Mouse (Mus musculus) lung, adult 2 months (tissue): Measurements from ENCODE around the gene Cfap299.

ENCODE experiments used
- CTCF ChIP-seq: fragments of 200-500 bp; IDR thresholded peaks from 2 replicates; pipeline ENCODE4 v1.5.1; 2011; ENCODE audit warnings: mild to moderate bottlenecking, low read length, control low read depth; ENCODE audit not compliant: insufficient read depth
- POLR2A ChIP-seq: fragments of 200-500 bp; IDR thresholded peaks from 2 replicates; pipeline ENCODE4 v1.6.1; 2011; ENCODE audit warnings: low read depth, mild to moderate bottlenecking, control low read depth, low read length, borderline replicate concordance; ENCODE audit errors: extremely low read depth

GRCm38 (mm10) chr5:98520118-98520517, 191.0 kb downstream of the Cfap299 start:
- TF ChIP-seq POLR2A (no peak), CTCF (no peak)
